Mouse (Mus musculus) heart, adult 18-20 months (tissue): Measurements from ENCODE around the gene Ripor2. TPM values are rescaled to one million over a fixed set of nuclear protein-coding genes. Genes with fewer than 3 reads are reported as not detected.

ENCODE experiments used
- DNase-seq, 2 experiments: peaks; one replicate each; pipeline ENCODE4 v3.0.0; 2021 to 2022; ENCODE audit warnings: mixed read lengths in 1 of 2
- total RNA-seq, 2 experiments: library from RNA; stranded (reverse); gene quantifications; 2 replicates each; pipeline ENCODE4 v1.2.3; 2021

Ripor2 gene
- total RNA-seq, 2 experiments from 2014 or later: 7.0 to 11.4 TPM

DNA sequence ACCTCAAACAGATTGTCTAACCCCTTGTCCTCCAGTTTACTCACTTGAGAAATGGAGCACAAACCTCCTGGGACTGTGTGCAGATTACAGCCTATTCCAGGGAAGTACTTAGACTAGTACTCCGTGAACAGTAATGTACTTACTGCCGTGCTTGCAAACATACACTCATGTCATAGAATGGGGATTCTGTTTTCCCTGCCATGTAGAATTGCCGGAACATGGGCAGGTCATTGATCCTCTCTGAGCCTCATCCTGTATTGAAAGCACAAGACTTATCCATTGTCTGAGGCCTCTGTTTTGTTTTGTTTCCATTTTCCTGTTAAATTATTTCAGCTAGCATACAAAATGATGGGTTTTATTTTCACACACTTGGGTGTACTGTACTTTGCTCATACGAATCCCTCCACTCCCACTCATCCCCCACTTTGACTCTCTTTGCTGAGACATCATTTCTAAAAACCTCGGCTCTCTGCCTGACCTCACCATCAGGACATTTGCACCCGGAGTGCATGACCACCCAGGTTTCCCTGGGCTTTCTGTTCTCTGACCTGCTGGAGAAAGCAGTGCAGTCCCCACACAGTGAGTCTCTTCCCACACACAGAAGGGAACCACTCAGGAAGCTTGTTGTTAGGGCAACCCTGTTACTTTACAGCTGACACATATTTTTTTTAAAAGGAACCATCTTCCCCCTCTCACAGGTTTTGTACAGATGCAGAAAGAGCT, 35.2 kb downstream of the Ripor2 start:
- no peak for DNase-seq

DNA sequence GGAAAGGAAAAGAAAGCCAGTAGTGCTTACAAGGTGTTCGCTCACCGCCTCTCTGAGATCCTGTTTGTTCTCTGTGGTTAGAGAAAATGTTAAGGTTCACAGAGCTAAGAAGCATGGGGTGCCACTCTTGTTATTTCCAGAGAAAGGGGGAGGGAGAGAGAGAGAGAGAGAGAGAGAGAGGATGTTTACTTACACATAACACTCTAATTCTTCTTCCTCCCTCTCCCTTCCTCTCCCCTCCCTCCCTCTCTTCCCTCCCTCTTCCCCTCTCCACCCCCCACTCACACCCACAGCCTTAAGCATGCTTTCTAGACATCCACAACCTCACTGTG, 35.8 kb downstream of the Ripor2 start:
- DNase-seq: no peak

DNA sequence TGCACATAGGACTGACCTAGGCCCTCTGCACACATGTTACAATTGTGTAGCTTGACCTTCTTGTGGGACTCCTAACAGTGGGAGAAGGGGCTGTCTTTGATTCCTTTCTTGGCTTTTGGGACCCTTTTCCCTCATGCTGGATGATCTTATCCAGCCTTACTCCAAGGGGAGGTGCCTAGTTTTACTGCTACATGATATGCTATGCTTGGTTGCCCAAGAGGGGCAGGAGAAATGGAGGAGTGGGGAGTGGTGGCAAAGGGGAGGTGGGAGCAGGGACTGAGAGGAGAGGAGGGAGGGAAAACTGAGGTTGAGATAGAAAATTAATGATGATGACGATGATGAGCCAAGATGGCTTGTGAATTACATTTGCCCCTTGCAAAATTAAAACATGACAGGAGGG, 37.7 kb downstream of the Ripor2 start:
- no peak for DNase-seq

DNA sequence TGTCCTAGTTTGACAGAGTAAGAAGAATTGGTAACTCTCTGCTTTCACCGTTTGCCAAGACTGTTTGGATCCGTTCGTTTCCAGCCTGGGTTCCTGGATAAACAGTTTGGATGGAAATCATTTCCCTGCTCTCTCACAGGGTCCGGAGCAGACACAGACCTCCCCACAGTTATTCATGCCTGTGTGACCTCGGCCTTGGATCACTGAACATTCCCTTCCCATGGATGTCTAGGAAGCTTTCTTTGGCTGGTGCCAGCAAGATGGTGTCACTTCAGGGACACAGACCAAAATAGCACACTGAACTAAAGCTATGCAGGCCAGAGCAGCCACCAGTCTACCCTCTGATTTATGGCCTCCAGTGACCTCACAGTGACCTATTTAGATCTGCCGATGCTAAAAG, 38.5 kb downstream of the Ripor2 start:
- DNase-seq: peak; percentile 72 to 85

DNA sequence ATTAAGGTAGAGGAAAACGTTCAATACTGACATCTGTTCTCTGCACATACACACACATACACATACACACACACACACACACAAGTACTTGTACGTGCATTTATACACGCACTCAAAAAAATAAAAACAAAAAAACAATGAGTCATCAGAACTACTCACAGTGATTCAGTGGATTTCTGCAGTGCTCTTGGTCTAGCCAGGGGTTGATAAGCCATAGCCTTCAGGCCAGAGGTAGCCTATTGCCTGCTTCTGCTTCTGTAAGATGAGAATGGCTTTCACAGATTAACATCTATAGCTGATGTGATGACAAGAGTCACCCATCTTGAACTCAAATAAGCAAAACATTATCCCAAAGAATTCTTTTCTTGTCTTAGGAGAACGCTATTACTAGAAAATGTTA, 41.6 kb downstream of the Ripor2 start:
- no peak for DNase-seq

DNA sequence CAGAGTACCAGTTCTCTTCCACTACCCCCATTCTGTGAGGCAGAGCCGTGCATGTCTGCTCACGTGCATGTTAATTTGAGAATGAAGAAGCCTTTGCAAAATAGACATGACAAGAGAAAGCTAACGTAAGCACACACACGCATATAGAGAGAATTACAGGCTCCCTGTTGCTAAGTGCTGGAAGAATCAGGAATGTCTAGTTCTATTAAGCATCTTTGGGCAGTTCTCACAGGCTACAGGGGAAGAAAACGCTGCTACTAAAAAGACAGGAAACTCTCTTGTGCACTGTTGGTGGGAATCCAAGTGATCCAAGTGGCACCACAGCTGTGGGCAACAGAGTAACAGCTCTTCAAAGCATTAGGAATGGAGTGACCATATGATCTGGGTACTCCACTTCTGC, 43.1 kb downstream of the Ripor2 start:
- DNase-seq: no peak

DNA sequence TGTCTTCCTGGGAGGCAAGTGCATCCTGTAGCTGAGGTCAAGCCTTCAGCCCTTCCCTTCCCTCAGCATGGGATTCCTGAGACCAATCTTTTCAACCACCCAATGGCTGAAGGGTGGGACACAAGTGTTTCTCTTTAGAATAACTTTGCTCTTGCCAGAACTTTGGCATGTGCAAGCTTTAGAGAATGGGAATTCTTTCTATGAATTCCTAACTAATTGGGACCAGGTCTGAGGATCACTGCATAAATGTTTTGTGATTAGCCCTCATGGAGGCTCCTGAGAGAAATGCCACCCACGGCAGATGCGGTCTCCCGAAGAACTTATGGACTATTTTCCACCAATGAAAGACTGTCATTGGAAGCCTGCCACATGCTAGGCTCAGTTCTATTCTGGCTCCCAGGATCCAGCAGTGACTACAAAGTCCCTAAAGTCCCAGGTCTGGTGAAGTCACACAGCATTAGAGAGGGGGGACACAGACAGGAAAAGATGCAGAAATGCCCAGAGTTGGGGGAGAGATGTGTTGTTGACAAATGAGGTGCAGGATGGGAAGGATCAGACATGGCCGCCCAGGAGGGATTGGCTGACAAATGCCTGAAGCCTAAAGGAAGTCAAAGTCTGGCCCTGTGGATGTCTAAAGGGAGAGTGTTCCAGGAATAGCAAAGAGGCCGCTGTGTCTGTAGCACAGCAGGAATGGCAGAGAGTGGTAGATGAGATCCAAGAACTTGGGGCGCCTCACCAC, 44.9 kb downstream of the Ripor2 start:
- no peak for DNase-seq

DNA sequence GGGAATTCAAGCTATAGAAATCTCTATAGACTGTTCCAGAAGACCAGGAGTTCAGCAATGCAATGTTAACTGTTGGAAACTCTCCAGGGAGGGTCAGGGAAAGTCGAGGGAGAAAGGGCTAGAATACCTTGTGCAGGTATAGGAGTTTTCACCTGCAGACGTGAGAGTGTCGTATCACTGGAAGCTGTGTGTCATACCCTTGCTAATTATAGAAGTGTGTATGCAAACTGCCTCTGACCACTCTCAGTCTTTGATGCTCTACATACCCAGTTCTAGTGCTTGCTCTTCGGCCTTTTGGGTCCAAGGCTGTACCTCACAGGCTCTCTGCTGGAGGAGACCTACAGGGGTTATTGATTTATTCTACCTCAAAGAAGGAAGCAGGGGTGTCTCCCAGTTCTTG, 46.2 kb downstream of the Ripor2 start:
- DNase-seq: no peak

DNA sequence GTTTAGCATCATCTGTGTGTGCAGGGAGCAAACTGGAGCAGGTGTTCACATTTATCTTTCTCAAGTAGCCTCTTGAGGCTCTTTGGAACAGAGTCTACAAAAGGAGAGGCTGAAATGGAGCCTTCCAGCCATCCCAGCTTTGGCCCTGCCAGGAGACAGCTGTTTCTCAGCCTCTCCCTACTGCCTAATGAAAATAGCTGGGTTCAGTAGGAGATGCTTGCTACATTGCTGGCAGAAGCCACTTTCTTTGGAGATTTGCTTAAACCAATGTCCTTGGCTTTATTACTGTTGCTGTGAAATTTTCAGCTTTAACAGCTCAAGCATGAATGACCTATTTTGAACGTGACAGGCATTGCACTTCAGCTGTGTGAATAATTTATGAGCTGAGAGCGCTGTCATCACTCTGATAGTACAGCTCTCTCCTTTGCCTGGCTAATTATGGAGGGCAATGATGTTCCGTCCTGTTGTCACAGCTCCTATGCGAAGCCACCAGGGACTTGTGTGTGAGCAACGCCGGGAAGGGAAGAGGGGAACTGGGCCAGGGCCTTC, 47.2 kb downstream of the Ripor2 start:
- peak; percentile 53 to 76 for DNase-seq

DNA sequence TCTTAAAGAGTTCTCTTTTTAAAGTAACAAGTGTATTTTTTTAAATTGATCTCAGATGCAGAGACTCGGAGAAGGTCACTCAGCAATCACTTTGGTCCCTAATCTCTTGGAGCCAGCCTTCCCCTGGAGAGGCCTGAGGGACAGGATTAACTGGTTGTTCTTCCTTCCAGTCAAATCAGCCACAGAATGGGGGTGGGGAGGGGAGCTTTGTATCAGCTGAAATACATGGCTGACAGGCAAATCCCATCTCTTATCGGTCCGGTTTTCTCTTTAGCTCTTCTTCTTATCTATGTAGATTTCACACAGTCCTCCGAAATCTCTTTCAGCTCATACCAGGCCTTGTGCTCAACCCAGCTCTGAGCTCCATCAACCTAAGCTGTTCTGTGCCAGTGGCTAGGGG, 48.4 kb downstream of the Ripor2 start:
- DNase-seq: no peak

DNA sequence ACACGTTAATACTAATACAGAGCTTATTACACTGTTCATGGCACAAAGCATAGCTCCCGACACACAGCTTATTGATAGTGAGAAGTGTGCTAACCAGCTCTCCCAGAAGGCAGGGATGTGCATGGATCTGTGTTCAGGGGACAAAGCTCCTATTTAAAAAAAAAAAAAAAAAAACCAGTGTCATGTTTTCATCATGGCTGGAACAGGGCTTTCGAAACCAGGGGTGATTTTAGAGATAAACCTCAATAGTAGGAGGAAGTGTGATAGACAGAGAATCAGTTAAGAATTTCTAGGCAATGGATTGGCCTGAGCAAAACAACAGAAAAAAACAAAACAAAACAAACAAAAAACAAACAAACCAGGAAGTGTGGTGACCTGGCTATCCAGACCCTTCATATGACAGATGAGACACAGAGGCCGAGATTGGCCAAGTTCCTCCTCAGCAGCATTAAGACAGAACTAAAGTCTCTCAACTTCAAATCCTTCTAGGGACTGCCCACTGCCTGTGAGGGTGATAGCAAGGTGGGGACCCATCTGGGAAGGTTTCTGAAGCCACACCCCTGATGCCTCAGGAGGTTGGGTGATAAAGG, 51.1 kb downstream of the Ripor2 start:
- DNase-seq: no peak

DNA sequence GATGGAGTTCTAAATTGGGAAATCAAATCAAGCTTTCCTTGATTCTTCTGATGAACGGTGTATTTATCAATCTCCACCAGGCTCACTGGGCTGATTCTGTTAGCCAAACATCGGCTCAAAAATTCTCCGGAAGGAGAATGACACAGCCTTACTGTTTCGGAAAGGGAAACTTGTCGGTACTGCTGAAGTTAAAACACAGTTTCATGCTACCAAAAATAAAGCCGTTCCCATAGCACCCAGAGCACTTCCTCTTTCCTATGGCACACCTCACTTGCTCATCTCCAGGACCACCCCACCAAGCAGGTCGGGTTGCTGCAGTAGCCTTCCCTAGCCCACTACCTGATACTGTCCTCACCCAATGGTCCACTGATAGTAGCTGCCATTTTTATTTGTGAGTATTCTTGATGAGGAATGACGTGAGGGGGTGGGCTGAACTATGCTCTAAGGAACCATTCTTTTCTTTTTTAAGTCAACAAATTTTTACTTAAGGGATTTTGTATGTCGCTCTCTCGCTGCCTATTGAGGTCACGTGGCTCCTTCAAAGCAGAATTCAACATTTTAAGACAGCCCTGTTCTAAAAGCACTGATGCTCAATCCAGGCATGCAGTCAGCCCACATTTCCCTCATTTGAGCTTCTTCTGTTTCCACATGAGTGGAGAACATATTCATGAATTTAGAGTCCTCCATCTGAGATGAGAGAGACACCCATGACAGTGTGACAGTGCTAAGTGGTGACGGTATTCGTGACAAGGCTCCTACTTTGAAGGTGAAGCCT, 52.5 kb downstream of the Ripor2 start:
- DNase-seq: no peak

DNA sequence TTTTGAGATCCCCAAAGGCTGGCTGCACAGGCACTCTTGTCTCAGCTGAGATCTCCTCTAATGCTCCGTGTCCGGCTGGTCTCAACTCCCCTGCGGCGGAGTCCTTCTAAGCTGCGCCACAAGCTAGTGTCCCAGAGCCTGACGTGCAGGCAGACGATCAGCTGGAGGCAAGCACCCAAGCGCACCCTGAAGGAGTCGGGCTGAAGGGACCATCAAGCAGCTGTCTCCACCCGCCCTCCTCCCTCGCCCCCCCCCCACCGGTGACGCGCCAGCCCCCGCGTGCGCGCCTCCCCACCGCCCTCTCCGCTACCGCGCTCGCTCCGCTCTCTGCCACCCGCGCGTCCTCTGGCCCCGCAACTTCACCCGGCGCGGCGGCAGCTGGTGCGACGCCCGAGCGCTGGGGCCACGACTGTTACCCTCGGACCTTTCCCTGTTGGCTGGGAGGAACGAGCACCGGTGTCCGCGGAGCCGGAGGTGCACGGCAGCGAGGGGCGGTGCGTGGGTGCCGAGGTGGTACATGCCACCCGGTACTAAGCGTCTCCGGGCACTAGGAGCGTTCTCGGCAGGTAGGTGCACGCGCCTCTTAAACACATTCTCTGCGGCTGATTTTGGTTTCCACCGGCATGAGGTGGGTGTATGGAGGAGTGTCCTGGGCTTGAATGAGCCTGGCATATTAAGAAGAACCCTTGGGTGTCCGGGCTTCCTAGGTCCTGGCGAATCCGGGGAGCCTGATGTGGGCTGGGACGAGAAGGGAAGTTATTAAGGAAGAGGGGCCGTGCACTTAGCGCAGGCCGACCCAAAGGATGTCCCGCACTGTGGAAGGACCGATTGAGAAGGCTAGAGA, 56.6 kb downstream of the Ripor2 start:
- peak; percentile 26 to 61 for DNase-seq

DNA sequence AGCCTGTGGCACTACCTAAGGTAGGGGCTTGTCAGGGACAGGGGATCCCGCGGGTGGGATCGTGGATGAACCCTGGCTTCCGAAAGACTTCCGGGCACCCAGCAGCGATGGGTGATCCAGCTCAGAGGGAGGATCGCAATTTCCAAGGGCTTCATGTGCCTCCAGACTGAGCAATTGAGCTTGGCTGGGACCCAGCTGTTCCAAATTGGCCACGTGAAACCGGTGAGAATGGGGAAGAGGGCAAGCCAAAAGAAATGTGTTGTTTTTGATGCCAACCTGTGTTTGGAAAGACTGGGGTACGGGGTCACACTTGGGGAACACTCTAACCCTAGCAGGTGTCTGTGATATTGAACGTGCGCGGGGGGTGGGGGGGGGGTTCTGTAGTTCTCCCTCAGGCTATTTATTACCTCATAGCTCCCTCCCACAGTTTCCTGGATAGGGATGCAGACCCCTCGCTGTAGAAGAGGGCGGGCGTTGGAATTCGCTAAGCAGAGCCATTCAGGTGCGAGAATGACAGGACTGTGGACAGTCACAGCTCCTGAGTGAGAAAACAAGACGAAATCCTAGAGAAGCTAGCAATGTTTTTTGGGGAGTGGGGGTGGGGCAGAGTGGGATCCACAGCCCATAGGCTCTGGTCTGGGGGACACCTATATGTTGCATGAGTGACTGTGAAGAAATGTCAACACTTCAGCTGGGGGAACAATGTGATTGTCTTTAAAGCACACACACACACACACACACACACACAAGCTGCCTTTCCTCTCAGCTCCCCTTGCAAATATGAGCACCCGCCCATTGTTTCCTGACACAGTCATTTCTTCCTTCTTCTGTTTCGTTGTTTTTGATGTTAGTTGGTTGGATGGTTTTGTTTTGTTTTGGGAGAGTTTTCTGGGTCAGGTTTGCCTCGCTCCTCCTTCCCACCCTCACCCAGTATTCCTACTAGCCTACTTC, 57.5 kb downstream of the Ripor2 start:
- peak in 1 of 2 experiments; percentile 44 for DNase-seq

DNA sequence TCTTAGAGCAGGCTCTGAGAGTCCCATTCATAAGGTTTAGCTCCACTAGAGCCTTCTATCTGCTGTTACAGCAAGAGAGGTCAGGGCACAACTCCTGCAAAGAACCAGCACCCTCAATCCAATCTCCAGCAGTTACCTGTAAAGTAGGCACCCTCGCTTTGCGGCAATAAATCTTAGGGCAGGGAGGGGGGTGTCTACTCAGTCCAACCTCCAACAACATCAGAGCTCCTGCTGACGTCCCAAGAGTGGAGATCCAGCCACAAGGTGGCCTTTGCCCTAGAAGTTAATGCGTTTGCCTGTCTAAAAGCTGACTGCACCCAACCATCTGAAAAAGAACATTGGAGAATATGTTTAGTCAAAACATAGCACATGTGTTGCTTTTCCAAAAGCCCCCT, 58.2 kb downstream of the Ripor2 start:
- no peak for DNase-seq

DNA sequence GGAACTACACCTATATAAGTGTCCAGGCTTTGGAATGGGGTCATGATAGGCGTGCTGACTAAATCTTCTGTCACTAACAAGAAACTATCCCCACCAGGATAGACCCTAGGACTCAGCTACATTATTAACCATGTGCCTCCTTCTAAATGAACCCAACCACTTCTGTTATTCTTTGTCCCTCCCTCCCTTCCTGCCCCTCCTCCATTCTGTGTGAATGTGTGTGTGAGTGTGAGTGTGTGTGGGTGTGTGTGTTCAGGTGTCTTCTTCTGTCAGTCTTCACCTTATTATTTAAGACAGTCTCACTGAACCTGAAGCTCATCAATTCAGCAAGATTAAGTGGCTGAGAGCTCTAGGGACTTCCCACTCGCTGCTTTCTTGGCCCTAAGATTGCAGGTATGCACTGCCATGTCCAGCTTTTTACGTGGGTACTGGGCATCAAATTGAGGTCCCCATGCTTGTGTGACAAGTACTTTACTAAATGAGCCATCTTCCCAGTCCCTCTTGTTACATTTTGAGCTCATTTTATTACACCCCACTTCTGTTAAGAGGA, 58.9 kb downstream of the Ripor2 start:
- no peak for DNase-seq

DNA sequence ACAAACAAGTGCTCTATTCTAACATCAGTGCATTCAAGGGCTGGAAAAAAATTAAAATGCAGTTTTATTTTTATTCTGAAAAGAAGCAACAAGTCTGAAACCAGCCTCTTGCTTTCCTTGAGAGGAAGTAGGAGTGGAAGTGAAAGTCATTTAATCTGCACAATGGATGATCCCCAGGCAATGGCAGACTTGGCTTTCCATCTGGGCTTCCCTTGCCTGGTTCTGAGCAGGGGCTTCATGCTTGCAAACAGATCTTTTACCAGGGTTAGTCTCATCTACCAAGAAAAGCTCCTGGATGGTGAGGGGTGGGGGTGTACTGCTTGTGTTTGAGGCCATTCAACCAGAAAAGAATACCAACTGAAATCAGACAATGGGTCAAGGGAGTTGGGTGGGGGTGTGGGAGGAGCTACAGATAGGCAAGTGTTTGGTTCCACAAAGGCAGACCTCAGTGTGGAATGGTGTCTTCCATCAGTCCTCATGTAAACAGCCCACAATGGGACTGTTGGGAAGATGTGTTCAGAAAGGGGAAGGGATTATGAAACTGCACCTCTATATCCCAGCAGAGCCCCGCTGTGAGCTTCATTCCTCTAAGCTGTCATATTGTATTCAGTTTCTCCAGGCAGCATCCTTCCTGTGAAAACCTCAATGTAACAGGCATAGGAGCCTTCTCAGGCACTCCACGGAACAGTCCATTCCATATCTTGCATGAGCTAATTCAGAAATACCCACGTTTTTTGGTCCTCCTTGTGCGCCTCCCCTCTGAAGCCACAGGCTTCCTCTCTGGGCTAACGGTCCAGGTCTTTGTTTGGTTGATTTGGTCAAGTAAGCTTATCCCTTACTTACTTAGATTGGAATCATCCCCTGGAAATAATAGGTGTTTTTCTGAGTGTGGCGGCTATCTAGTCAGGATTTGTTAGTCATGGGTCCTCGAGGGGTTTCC, 59.8 kb downstream of the Ripor2 start:
- no peak for DNase-seq

DNA sequence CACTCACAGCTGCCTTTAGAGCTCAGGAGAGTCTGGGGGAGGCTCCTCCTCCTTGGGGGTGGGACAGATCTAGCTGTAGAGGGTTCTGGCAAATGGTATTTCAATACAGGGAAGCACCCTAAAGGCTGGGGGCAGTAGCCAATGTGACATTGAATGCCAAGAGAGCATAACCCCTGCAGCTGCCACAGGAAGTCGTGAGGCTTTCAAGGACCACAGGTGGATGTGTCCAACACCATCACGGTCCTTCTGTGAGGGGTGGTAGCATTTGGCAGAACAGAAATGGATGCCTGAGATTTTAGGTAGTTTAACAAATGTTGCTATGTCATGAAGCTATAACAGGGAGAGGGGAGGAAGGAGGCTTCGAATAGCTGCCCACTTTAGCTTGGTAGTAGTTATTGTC, 63.2 kb downstream of the Ripor2 start:
- no peak for DNase-seq

DNA sequence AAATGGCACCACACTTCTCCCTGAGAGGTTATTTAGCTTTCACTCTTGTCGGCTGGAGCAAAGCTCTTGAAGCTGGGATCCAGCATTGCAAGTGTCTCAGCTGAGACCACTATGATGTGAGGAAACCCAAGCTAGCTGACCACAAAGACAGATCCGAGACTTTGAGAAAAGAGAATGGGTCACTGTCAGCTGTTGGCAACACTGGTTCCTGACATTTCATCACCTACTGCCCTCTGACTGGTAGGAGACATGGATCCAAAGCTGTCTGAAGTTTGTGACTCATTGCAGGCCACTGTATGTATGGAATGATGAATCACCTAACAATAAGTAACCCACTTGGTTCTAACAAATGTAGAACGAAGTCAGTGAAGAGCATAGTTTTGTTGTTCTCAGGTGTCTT, 64.3 kb downstream of the Ripor2 start:
- DNase-seq: no peak
